Mouse (Mus musculus) regulatory T cell (primary cell): Measurements from ENCODE around the gene Tmtc2.

Source experiments
- in situ Hi-C: fragments of 300-600 bp; cut with MboI, MseI; formaldehyde crosslinking; loops from one replicate; pipeline ENCODE4 v1.15.1; 2025; ENCODE audit warnings: high pct_unique_total_duplicates

Gene Tmtc2

DNA sequence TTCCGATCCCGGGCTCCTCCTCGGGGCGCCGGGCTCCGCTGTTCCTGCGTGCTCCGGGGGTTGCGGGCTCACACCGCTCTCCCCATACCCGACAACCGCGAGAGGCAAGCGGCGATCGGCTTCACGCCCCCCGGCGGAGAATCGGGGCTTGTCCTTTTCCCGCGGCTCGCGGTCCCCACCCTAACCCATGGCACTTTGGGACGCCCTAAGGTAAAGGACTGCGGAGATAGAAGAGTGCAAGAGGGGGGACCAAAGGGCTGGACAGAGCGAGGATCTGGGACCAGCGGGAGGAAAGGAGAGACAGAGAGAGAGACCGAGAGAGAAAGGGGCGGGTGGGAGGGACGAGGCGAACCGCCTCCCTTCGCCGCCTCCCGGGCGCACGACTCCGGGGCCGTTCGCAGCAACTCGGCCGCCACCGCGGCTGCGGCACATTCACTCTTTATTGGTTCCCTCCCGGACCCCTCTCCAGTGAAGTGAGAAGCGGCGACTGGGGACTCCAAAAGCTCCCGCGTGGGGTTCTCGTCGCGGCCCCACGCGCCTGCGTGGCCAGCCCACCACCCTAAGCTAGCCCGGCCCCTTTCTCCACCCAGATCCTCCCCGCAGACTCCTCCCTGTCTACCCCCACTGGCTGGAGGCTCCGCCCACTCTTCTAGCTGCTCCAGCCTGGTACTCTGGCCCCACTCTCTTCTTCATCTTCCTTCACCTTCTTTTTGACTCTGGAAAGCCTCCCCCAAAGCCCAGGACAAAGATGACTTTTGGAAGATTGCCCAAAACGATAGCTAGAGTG lies at the start of gene Tmtc2:
Gene Tmtc2, minus strand, starts transcription at position 544 of the 787 bp plus-strand sequence.
- in situ Hi-C loops, result no loop called here

DNA sequence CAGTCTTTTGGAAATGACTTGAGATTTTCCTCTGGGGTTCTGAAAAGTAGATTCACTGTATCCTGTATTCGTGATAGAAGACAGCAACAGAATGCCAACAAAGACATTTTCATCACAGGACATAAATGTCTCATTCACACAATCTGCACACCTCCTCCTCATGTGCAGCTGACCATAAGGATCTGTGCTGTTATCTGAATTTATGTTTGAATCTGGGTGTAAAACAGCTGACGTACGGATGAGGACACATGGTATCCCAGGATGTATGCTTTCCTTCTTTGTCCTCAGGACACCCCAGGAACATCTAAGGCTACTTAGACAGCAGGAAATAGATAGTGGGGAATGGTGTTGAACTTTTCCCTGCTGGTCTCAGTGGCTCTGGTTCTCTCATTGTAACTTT lies 37.9 kb upstream of the Tmtc2 start:
- in situ Hi-C loops, result no loop called here

DNA sequence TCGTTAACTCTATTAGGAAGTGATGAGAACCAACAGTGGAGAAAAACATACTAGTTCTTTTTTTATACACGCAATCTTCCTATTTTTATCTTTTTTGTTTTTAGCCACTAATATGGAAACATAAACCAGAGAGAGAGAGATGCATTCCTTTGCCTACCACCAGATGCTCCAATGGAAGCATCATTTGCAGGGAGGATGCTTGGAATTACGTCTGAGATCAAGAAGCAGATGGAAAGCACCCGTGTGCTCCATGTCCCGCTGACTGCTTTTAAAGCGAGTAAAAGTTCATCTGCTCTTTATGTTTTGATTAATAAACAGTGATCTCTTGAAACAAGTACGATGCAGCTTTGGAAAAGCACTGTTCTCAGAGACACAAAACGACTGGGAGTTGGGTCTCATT lies 24.6 kb upstream of the Tmtc2 start:
- in situ Hi-C loops, result no loop called here

DNA sequence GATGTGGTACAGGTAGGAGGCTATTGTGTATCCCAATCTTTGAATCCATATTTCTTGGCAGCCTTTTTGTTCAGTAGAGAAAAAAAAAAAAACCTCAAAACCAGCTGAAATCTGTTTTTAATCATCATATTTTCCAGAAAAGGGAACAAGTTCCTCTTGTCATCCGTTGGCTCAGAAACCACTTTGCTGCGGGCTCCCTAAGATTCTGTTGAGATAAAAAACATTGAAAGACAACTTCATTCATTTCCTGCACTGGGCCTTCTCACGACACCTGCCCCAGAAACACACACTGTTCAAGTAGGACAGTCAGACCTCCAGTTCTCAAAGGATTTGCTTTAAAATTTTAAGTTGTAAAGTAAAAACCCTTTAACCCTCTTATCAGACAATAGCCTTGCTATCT lies 23.0 kb upstream of the Tmtc2 start:
- in situ Hi-C loops, result no loop called here

DNA sequence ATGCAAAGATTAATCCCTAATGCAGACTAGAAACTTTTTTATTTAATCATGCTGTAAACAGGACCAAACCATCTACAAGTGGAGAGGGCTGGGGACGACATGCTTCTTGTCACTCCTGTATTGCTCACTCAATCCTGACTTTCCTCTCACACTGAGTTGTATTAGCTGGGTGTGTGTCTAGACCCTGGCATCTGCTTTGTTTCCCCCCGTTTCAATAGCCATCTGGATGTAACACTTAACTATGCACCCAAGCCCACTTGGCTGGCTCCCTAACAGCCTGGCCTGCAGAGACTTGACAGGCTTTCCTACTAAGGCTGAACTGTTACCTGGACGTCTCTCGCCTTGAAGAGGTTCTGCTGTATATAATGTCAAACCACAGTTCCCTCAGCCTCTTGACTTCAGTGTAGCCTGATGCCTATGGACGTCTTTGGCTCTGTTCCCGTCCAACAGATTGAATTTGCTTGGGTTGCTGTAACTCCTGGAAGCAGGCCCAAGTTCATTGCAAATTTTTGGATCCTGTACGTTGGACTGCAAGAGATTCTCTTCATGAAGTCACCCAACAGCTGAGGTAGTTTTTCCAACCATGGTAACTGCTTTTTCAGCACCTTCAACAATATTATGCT lies 21.3 kb upstream of the Tmtc2 start:
- in situ Hi-C loops, result no loop called here

DNA sequence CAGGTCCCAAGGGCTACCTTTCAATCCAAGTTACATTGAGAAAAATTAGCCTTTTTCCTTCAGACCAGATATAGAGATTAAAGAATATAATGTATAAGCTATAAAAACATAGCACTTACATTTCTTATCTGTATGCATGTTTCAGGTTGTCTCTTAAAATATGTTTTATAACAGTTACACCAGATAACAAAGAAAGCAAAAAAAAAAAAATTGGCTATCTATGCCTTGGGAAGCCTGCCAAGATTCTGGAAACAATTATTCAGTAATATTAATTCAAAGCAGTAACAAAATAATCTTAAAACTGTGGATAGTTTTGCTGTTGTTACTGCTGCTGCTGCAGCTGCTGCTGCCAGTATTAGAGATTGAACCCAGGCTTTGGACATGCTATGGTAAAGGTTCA lies 13.9 kb upstream of the Tmtc2 start:
- in situ Hi-C loops, result no loop called here

DNA sequence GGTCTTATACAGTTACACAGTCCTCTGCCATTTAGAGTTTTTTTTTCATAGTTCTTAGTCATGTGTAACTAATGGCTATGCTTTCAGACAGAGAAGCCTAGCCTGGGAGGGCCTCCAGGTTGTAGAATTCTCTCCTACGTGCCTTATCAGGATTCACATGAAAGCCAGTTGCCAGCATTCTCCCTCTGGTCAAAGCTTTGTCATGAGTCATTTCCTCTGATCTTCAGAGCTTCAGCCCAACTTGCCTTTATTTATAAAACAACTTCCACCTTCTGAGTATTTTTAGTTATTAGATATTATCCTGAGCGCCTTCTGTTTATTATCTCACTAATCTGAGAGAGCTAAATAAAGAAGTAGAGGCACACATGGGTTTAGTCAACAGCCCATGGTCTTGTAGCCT lies 5.1 kb upstream of the Tmtc2 start:
- in situ Hi-C loops, result no loop called here

DNA sequence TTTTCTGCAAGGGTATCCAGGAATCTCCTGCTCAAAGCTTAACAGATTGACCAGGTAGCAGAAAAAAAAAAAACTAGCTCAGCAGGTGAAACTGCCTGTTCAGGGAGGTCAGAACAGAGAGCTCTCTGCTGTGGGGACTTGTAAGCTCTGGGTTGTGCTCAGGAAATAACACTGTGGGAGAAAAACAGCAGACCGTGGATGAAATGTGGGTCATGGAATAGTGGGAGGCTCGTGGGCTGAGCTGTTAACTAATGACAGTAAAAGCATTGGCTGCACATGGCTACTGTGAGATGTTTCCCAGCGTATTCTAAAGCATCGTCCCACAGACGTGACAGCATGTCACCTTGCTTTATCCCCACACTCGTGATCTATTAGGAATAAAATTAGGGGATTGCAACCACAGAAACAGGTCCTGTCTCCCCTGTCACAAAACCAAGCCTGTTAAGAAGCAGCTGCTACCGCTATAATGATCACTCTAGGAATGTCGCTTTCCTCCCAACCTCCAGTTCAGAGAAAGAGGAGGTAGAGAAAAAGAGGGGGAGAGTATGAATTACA lies 4.1 kb upstream of the Tmtc2 start:
- in situ Hi-C loops, result no loop called here

DNA sequence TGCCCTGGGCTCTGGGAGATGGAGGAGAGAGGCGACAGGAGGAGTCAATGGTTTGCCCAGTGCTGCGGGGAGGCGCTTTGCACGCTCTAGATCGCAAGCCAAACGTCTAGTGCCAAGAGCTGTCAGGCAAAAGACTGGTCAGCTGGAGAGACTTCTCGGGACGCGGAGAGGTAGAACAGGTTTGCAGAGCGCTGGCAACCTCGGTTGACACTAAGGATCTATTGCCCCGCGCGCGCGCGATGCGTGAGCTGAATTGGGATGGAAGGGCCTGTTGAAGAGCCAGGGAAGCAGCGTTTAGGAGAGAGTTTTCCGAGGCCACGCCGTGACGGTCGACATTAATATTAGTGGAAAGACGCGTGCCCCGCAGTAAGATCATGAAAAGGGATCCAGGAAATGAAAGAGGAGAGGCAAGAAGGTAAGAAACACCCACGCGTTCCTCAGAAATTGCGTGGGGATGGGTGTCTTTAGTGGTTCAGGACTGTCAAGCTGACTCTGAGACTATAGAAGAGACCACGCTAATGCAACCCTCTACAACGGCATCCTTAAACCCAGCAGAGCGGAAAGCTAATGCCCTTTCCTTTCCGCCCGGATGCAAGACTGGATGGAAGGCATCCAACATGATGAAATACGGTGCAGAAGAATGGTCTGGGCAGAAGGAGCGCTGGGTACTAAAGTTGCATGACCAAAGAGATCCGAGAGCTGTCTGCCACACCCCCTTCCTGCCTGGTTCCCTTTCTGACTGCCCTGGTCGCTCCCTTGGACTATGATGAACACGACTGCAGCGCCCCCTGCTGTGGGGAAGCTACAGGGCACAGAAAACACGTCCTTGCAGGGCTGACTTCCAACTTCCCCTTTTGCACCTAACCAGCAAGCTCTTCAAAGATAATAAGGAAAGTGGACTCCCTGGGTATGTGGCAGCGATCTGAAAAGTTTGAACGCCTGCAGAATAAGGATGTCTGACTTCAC lies 727 bp upstream of the Tmtc2 start:
- in situ Hi-C loops, result no loop called here

DNA sequence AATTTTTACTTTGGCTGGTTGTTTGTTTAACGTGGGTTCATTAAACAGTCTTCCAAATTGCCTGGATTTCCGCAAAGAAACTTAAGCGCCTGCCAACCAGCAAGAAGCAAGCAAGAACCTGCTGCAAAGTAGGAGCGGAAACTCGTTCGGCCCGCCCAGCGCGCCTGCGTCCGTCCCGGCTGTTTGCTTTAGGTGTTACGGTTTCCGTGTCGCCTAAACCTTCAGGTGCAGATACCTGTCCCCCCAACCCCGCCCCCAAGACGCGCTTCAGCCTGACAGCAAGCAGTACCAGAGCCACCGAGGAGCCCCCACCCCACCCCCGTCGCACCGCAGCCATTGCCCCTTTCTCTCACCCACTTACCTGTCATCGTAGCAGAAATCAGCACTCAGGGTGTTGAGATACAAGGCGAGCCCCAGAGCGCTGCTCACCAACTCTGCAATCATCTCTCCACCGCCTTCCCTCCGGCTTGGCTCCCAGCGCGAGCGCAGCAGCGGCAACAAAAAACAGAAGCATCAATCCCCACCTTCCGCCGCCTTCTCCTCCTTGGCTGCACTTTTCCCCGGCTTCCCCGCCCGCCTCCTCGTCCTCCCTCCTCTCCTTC lies 844 bp downstream of the Tmtc2 start:
- in situ Hi-C loops, result no loop called here

DNA sequence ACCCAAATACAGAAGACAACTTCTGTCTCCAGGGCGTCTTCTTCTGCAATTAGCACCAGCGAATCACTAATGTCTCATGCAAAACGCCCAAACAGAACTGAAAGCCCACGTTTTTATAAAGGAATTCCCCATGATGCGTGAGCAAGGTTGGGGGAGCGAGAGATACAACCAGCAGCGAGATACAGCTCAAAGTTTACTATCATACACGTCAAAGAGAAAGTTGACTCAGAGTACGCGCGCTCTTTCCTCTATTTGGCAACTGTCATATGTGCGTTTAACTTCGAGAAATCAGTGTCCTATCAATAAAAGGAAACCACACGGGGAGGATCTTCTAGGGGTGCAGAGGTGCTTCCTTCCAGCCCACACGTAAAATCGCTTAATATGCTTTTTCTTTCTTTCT lies 1.4 kb downstream of the Tmtc2 start:
- in situ Hi-C loops, result no loop called here

DNA sequence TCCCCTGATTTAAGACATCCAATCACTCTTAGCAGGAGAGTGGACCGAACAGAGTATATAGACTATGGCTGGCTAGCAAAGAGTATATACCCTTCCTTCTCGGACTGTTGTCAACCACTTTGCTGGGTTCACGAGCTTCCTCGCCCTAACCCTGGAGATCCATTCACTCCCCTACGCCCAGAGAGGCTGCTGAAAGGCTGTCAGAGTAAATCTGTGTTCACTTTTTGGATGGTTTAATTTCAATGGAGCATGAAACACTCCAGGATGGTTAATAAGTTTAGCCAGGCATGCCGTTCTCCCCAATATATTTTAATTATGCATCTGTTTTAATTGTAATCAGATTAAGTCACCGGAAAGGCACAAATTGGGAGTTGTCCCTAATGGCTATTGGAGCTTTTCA lies 1.9 kb downstream of the Tmtc2 start:
- in situ Hi-C loops, result no loop called here

DNA sequence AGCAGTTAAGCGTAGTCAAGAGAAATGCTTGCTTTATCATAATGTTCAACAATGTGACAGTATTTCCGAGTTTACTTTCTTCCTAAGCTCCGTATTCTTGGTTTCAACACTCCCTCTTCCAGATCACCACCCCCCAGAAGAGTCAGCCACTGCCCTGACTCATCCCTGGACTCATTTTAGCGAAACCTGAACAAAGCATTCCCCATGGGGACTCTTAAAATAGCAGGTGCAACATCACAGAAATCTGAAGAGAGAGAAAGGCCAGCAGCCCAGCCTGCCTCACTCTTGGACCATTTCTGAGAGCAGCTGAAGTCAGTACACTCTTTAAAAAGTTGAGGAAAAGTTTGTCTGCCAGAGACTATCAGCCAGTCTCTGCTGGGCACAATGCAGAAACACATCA lies 2.4 kb downstream of the Tmtc2 start:
- in situ Hi-C loops, result no loop called here

DNA sequence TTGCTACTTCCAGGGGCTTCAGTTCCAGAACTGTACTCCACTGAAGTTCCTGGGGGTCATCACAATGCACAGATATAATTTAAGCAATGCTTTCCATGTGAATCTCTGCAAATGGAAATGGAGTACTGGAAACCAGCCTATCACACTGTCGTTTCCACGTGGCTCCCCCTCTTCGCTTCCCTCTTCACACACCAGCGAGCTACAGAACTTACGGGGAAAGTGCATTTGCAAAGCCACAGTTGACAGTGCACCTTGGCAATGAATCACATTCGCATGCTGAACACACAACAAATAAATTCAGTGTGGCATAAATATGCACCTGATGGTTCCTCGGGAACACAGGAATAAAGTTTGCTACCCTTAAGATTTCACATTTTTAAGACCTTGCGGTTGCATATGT lies 3.2 kb downstream of the Tmtc2 start:
- in situ Hi-C loops, result no loop called here

DNA sequence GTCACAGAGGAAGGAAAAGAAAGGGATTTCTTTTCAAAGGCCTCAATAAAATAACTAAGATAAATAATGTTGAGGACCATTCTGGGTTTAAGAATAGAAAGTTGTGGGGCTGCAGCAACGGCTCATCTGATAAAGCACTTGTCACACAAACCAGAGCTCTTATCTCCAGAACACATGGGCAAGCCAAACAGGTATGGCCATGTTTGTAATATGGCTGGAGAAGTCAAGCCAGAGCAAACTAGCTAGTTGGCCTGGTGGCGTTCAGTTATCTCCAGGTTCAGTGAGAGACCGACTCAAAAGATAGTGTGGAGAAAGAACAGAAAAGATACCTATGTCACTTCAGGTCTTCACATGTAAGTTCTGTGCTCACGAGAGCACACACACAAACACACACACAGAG lies 4.7 kb downstream of the Tmtc2 start:
- in situ Hi-C loops, result no loop called here

DNA sequence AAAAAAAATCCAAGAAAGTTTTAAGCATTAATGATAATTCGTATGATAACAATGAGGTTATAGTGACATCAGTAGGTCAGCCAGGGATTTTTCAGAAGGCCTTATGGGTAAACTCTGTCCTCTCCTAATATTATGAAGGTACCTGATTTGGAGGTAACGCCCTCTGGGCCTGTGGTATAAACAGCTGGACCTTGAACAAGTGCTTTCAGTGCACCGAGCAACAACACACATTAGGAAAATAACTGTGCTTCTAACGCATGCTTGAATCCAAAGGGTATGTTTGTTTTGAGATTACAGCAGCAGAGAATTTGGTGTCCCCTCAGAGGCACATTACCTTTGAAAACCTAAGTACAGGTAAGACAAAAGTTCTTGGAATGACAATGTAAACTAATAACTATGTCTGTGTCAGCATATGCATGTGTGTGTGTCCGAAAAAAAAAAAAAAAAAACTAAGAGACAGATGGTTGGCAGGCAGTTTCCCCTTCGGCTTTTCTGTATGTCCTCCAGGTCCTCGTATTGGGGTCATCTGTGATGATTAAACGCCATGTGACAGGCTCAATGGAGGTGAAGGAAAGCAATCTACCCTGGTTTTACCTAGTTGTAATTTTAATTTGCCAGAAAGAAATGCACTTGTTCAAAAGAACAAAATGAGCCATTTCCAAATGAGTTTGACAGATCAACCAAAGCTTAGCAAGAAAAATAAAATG lies 6.3 kb downstream of the Tmtc2 start:
- in situ Hi-C loops, result no loop called here

DNA sequence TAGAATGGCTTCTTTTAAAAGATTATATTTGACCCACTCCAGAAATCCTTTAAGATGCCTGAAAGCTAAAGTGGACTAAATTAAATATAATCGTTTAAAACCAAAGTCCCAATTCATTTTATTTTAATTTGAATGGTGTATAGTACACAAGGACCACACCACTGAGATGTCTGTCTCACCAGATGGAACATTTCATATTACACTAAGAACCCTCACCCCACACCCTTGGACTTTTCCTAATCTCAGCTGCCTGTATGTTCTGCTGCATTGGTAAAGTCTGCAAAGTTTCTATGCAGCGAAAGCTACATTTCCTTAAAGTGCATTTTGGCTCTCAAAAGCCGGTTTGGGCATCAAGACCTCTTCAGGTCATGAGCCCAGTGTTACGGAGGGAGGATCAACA lies 12.7 kb downstream of the Tmtc2 start:
- in situ Hi-C loops, result no loop called here

DNA sequence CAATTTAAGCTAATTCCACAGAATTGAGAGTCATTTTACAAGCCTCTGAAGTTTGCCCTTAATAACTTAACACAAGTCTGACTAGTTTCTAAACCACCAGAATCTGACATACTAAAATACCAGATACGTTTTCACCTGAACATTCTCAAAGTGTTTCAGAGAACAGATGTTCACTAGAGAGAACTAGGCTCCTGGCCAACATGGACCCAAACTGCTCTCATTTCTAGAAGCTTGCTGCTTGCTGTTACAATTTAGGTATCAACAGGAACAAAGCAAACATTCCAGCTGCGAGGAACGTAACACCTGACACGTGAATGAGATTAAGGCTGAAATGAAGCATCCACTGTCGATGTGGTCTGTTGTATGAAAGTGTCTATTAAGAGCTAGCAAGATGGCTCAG lies 16.7 kb downstream of the Tmtc2 start:
- in situ Hi-C loops, result no loop called here

DNA sequence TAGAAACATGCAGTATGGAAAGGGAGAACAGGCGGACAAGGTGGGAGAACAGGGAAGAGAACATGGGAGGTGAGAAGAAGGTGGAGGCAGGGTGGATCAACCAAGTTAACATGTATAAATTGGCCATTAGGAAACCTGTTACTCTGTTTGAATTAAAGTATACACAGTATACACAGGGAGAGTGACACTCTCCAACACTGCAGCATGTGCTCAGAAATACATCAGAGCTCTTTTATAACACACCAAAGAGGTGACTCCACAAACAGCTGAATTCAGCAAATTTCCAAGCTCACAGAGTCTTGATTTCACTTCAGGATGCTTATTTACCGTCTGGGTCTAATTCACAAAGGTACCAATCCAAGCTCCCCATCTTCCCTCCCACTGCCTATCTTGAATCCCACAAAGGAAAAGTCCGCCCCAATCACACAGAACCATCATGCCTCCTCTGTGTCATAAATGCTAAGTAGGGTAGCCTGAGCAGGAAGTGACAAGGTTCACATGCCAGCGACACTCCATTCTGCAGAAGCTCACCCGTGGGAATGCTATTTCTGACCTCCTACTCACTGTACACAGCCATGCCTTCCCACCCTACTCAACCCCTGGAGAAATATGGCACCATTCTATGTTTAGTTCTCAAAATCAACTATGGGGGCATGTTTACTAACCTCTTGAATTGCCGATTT lies 17.2 kb downstream of the Tmtc2 start:
- in situ Hi-C loops, result no loop called here

DNA sequence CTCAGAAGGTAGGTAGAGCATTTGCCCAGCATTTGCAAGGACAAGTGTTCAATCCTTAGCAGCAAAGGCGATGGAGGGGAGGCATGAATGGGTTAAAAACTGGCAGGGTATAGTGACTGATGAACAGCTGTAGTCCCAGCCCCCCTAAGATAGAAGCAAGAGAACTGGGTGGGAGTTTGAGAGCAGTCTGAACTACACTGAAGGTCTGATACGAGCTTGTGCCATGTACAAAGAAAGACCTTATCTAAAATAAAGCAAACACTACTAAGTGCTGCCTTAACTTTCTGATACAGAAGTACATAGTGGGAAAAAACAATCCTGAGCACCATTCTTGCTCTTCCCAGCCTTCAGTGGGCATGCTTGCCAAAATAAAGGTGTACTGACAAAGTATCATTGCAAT lies 20.1 kb downstream of the Tmtc2 start:
- in situ Hi-C loops, result no loop called here

DNA sequence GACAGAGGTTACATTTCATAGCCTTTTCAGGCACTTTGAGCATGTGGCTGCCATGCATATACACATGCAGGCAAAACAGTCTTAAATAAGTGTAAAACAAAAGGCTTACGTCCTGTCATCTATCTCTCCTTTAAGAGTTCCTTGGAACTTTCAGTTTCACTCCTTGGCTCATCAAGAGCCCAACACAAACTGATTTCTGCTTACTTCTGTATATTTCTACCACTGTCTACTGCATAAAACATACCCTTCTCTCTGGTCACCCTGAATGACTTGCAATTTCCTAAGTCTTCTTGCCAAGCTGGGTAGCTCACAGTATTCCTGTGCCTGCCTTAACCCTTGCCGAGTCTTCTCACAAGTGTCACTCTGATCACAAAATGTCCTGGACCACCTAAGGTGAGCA lies 26.2 kb downstream of the Tmtc2 start:
- in situ Hi-C loops, result no loop called here
